Mouse (Mus musculus) kidney, adult 2 months (tissue): ENCODE data around the gene Tep1.

Source experiments
- CTCF ChIP-seq: fragments of 200-500 bp; conservative IDR thresholded peaks from 2 replicates; pipeline ENCODE4 v1.5.1; 2011; ENCODE audit warnings: low read depth, mild to moderate bottlenecking, control low read depth, low read length, moderate library complexity, mixed read lengths; ENCODE audit not compliant: insufficient read depth, insufficient read length
- POLR2A ChIP-seq: fragments of 200-500 bp; IDR thresholded peaks from one replicate; pipeline ENCODE4 v1.6.1; 2011; ENCODE audit warnings: low read depth, low read length, control low read depth

DNA sequence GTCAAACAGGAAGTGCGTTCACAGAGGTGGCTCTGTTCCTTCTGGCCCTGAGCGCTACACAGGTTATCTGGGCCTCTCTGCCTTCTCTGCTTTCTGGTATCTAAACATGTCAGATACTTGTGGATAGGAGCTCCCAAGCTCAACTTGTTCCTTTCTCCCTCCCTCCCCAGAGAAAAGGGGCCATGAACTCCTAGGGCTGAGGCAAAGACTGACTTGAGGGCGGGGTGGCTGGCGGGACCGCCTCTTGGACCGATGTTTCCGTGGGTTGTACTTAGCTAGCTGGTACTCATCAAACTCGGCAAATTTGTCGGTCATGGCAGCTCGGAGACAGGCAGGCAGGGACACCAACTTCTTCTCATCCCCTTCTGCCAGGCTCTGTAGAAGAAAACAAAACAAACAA is 7.7 kb downstream of the Tep1 start:
- TF ChIP-seq CTCF (no peak), POLR2A (no peak)
